Mouse (Mus musculus): ENCODE data around the gene Lilrb4a. TPM values are rescaled to one million over a fixed set of nuclear protein-coding genes. Genes with fewer than 3 reads are reported as not detected.

The Lilrb4a gene
- polyA plus RNA-seq, 1 experiment, result not detected

DNA sequence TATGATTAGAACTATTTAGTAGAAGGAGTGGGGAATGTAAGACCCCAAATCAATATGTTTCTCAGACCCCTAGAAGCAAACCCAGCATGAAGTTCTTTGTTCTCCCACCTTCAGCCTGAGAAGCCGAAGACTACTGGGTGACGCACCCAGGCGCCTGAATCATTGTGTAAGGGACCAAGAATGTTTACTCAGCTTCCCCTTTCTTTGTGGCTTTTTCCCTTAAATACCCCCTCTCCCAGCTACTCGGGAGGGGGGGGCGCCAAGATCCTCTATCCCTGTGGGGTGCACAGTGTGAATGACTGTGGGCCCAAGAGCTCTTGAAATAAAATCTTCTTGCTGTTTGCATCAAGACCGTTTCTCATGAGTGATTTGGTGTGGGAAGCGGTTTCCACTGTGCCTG is 40.1 kb downstream of the Lilrb4a start:
- H3K36me3 ChIP-seq (ENCODE audit: control insufficient read depth, insufficient read depth, low read length, poor library complexity, severe bottlenecking), result no peaks in the 10 kb centered on the region
- no peaks in the 10 kb centered on the region for H3K4me1 ChIP-seq (ENCODE audit: control insufficient read depth, insufficient read depth, low read length)
- no peak for TF ChIP-seq POLR2A (IDR thresholded peaks at IDR 0.05; ENCODE audit: insufficient read depth, low read length)
- no peak for TF ChIP-seq EP300 (IDR thresholded peaks at IDR 0.05; ENCODE audit: insufficient read depth, low read depth, low read length)
- no peak for TF ChIP-seq CTCF (IDR thresholded peaks at IDR 0.05; ENCODE audit: low read depth, low read length)
- H3K9me3 ChIP-seq (replicated peaks; ENCODE audit: control insufficient read depth, insufficient read depth, low read length, poor library complexity, severe bottlenecking), result no peaks in the 10 kb centered on the region; the same call in 1 of the 2 replicates
- no peak overlapping the region for H3K4me3 ChIP-seq (ENCODE audit: low read depth, low read length)
- H3K27ac ChIP-seq (ENCODE audit: insufficient read depth, low read length), result no peak overlapping the region
- no peak overlapping the region for H3K9ac ChIP-seq (ENCODE audit: low read depth, poor library complexity, severe bottlenecking)
- H3K27me3 ChIP-seq (ENCODE audit: control insufficient read depth, insufficient read depth, low read length, poor library complexity, severe bottlenecking), result no peaks in the 10 kb centered on the region

Other genes with a start within 250 kb of the Lilrb4a start
- gene Gm49339, start 10.3 kb upstream of the Lilrb4a start, polyA plus RNA-seq (2011; ENCODE audit: insufficient read depth, insufficient read length, low read depth, missing spikeins), result not detected in 2 replicates
- gene Lilr4b, start 10.3 kb upstream of the Lilrb4a start, polyA plus RNA-seq (2011; ENCODE audit: insufficient read depth, insufficient read length, low read depth, missing spikeins), result not detected in 2 replicates
- gene Fam162b, start 99.6 kb downstream of the Lilrb4a start, polyA plus RNA-seq (2011; ENCODE audit: insufficient read depth, insufficient read length, low read depth, missing spikeins), result not detected in 2 replicates
- not detected in 2 replicates for gene Gprc6a, start 140.5 kb downstream of the Lilrb4a start, polyA plus RNA-seq (2011; ENCODE audit: insufficient read depth, insufficient read length, low read depth, missing spikeins)
- gene Rfx6, start 186.8 kb downstream of the Lilrb4a start, polyA plus RNA-seq (2011; ENCODE audit: insufficient read depth, insufficient read length, low read depth, missing spikeins), result 1.5 and 2.1 TPM in 2 replicates

Measured in ES-Bruce4 (cell line).